Mouse (Mus musculus): Measurements from ENCODE around the gene Lypd4. TPM values are rescaled to one million over a fixed set of nuclear protein-coding genes. Genes with fewer than 3 reads are reported as not detected.

Gene Lypd4
- not detected in 2 replicates for polyA plus RNA-seq (2014; fragmentation: Nextera tagmentation; extraction: Ambion mirVana)

- H3K27me3 ChIP-seq (ENCODE audit: control insufficient read depth, insufficient read depth, low read length), result no peaks in the 10 kb centered on the region
- WGBS, result 51% methylated on average over 39 of the region's 41 CpGs
- H3K4me3 ChIP-seq (ENCODE audit: low read depth, low read length), result no peak within 1 kb of the TSS
- H3K27ac ChIP-seq (replicated peaks; ENCODE audit: low read depth, low read length), result no peak within 1 kb of the TSS
- no peaks in the 10 kb centered on the region for H3K9me3 ChIP-seq (replicated peaks; ENCODE audit: control insufficient read depth, low read length)
- H3K4me1 ChIP-seq (ENCODE audit: control insufficient read depth, insufficient read depth, low read length), result no peaks in the 10 kb centered on the region
- no peak for ATAC-seq (replicated peaks; ENCODE audit: insufficient number of reproducible peaks, low FRiP score, low TSS enrichment, low read depth)
- DNase-seq (ENCODE audit: low spot score), result no peak
- H3K36me3 ChIP-seq (replicated peaks; ENCODE audit: control insufficient read depth, insufficient read depth, low read depth, low read length), result no peaks in the 10 kb centered on the region; the same call in 1 of the 2 replicates
- H3K4me2 ChIP-seq (ENCODE audit: low read depth, low read length), result no peak within 1 kb of the TSS
- H3K9ac ChIP-seq (replicated peaks; ENCODE audit: low read length), result no peak within 1 kb of the TSS
Observed at GRCm38 (mm10) chr7:24869532-24870165, at the start of gene Lypd4, which contains the start of gene Dmrtc2. Gene Lypd4, minus strand, starts transcription at chr7:24869941. Gene Dmrtc2, plus strand, starts transcription at chr7:24870057.

- ATAC-seq (replicated peaks; ENCODE audit: insufficient number of reproducible peaks, low FRiP score, low TSS enrichment, low read depth) (peak; percentile 37), DNase-seq (ENCODE audit: low spot score) (no peak)
- Histone ChIP-seq H3K9ac (replicated peaks; ENCODE audit: low read length) (no peak overlapping the region), H3K36me3 (replicated peaks; ENCODE audit: control insufficient read depth, insufficient read depth, low read depth, low read length) (peaks cover 24% of the 10 kb centered on the region), H3K27ac (replicated peaks; ENCODE audit: low read depth, low read length) (no peak overlapping the region), H3K4me1 (ENCODE audit: control insufficient read depth, insufficient read depth, low read length) (no peaks in the 10 kb centered on the region), H3K4me2 (ENCODE audit: low read depth, low read length) (no peak overlapping the region), H3K9me3 (replicated peaks; ENCODE audit: control insufficient read depth, low read length) (no peaks in the 10 kb centered on the region), H3K27me3 (ENCODE audit: control insufficient read depth, insufficient read depth, low read length) (no peaks in the 10 kb centered on the region), H3K4me3 (ENCODE audit: low read depth, low read length) (no peak overlapping the region)
- WGBS, result 91% methylated on average over 20 of the region's 20 CpGs
Observed at GRCm38 (mm10) chr7:24918763-24919323, 49.1 kb upstream of the Lypd4 start.

GRCm38 (mm10) chr7:24912480-24912879 lies 42.7 kb upstream of the Lypd4 start:
- WGBS, result 91% methylated on average over 14 of the region's 14 CpGs
- Histone ChIP-seq H3K4me2 (ENCODE audit: low read depth, low read length) (no peak overlapping the region), H3K4me1 (ENCODE audit: control insufficient read depth, insufficient read depth, low read length) (0 out of 2 replicates have a peak, but pooled peaks cover 2% of the 10 kb centered on the region), H3K4me3 (ENCODE audit: low read depth, low read length) (no peak overlapping the region), H3K27me3 (ENCODE audit: control insufficient read depth, insufficient read depth, low read length) (no peaks in the 10 kb centered on the region), H3K36me3 (replicated peaks; ENCODE audit: control insufficient read depth, insufficient read depth, low read depth, low read length) (no peaks in the 10 kb centered on the region; the same call in 1 of the 2 replicates), H3K27ac (replicated peaks; ENCODE audit: low read depth, low read length) (no peak overlapping the region), H3K9me3 (replicated peaks; ENCODE audit: control insufficient read depth, low read length) (no peaks in the 10 kb centered on the region), H3K9ac (replicated peaks; ENCODE audit: low read length) (no peak overlapping the region)
- DNase-seq (ENCODE audit: low spot score), result no peak
- no peak for ATAC-seq (replicated peaks; ENCODE audit: insufficient number of reproducible peaks, low FRiP score, low TSS enrichment, low read depth)

DNA sequence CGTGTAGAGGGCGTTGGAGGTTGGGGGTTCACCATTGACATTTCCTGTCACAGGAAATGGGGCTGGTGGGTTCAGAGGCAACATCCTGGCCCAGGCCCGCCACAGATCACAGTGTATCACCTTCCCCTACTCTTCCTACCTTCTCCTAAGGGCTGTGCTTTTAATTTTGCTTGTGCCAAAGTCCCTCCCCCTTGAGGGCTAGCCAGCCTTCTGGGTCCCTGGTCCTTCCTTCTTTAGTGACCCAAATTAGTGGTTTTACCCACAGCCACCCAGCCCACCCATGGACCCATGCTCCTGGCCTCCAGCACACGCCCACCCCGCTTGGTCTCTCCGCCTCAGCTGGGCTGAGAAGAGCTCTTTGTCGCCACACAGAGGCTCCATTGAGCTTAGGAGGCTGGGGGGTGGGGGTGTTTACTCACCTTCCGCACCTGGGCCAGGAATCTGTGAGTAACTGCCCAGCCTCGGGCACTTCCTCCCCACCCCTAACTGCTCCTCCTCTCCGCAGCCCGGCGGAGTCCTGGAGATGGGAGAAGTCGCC lies 37.5 kb upstream of the Lypd4 start:
- ATAC-seq (replicated peaks; ENCODE audit: insufficient number of reproducible peaks, low FRiP score, low TSS enrichment, low read depth) (no peak), DNase-seq (ENCODE audit: low spot score) (peak; percentile 64)
- no peaks in the 10 kb centered on the region for H3K9me3 ChIP-seq (replicated peaks; ENCODE audit: control insufficient read depth, low read length)
- WGBS, result 13% methylated on average over 13 of the region's 13 CpGs
- H3K36me3 ChIP-seq (replicated peaks; ENCODE audit: control insufficient read depth, insufficient read depth, low read depth, low read length), result no peaks in the 10 kb centered on the region
- no peaks in the 10 kb centered on the region for H3K27me3 ChIP-seq (ENCODE audit: control insufficient read depth, insufficient read depth, low read length)
- peaks cover 7% of the 10 kb centered on the region; the same call in 1 of the 2 replicates for H3K4me1 ChIP-seq (ENCODE audit: control insufficient read depth, insufficient read depth, low read length)
- peak overlapping the region; percentile 2; the same call in 1 of the 2 replicates for H3K4me3 ChIP-seq (ENCODE audit: low read depth, low read length)
- H3K4me2 ChIP-seq (ENCODE audit: low read depth, low read length), result peak overlapping the region; percentile 8; the same call in 1 of the 2 replicates
- no peak overlapping the region for H3K27ac ChIP-seq (replicated peaks; ENCODE audit: low read depth, low read length)
- peak overlapping the region; percentile 52 for H3K9ac ChIP-seq (replicated peaks; ENCODE audit: low read length)

- Histone ChIP-seq H3K9me3 (replicated peaks; ENCODE audit: control insufficient read depth, low read length) (no peaks in the 10 kb centered on the region), H3K27ac (replicated peaks; ENCODE audit: low read depth, low read length) (no peak overlapping the region), H3K9ac (replicated peaks; ENCODE audit: low read length) (no peak overlapping the region), H3K4me3 (ENCODE audit: low read depth, low read length) (no peak overlapping the region), H3K36me3 (replicated peaks; ENCODE audit: control insufficient read depth, insufficient read depth, low read depth, low read length) (no peaks in the 10 kb centered on the region), H3K27me3 (ENCODE audit: control insufficient read depth, insufficient read depth, low read length) (no peaks in the 10 kb centered on the region), H3K4me1 (ENCODE audit: control insufficient read depth, insufficient read depth, low read length) (peaks cover 7% of the 10 kb centered on the region; the same call in 1 of the 2 replicates), H3K4me2 (ENCODE audit: low read depth, low read length) (no peak overlapping the region)
- WGBS, result 34% methylated on average over 6 of the region's 6 CpGs
- DNase-seq (ENCODE audit: low spot score) (no peak), ATAC-seq (replicated peaks; ENCODE audit: insufficient number of reproducible peaks, low FRiP score, low TSS enrichment, low read depth) (no peak)
Observed at GRCm38 (mm10) chr7:24906551-24906950, 36.8 kb upstream of the Lypd4 start.

GRCm38 (mm10) chr7:24904936-24905335 lies 35.2 kb upstream of the Lypd4 start:
- peak overlapping the region; percentile 73 for H3K9ac ChIP-seq (replicated peaks; ENCODE audit: low read length)
- H3K36me3 ChIP-seq (replicated peaks; ENCODE audit: control insufficient read depth, insufficient read depth, low read depth, low read length), result no peaks in the 10 kb centered on the region
- H3K9me3 ChIP-seq (replicated peaks; ENCODE audit: control insufficient read depth, low read length), result no peaks in the 10 kb centered on the region
- no peaks in the 10 kb centered on the region for H3K27me3 ChIP-seq (ENCODE audit: control insufficient read depth, insufficient read depth, low read length)
- peak overlapping the region; percentile 52 for H3K4me3 ChIP-seq (ENCODE audit: low read depth, low read length)
- H3K4me1 ChIP-seq (ENCODE audit: control insufficient read depth, insufficient read depth, low read length), result peaks cover 7% of the 10 kb centered on the region; the same call in 1 of the 2 replicates
- ATAC-seq (replicated peaks; ENCODE audit: insufficient number of reproducible peaks, low FRiP score, low TSS enrichment, low read depth) (no peak), DNase-seq (ENCODE audit: low spot score) (peak; percentile 87)
- H3K4me2 ChIP-seq (ENCODE audit: low read depth, low read length), result peak overlapping the region; percentile 68
- no peak overlapping the region for H3K27ac ChIP-seq (replicated peaks; ENCODE audit: low read depth, low read length)
- 14% methylated on average over 3 of the region's 3 CpGs for WGBS

- Histone ChIP-seq H3K4me1 (ENCODE audit: control insufficient read depth, insufficient read depth, low read length) (peaks cover 7% of the 10 kb centered on the region; the same call in 1 of the 2 replicates), H3K4me2 (ENCODE audit: low read depth, low read length) (peak overlapping the region; percentile 68)
Observed at GRCm38 (mm10) chr7:24904070-24904483, 34.3 kb upstream of the Lypd4 start.

DNA sequence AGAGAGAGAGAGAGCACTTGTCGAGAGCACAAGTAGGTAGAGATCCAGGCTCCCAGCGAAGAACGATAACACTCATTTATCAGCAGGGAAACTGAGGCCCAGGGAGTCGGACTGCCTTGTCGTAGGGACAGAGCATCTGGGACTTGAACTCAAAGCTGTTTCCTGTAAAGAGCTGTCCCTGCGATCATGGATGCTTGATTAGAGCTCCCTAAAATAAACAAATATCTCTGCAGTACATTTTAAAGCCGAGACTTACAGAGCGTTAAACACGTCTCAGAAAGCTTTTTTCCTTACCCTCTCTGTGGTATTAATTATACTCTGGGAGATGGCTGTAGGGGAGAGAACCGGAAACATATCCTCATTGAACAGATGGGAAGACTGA lies 33.7 kb upstream of the Lypd4 start:
- peak overlapping the region; percentile 56; the same call in 1 of the 2 replicates for H3K4me2 ChIP-seq (ENCODE audit: low read depth, low read length)
- H3K36me3 ChIP-seq (replicated peaks; ENCODE audit: control insufficient read depth, insufficient read depth, low read depth, low read length), result no peaks in the 10 kb centered on the region
- no peaks in the 10 kb centered on the region for H3K9me3 ChIP-seq (replicated peaks; ENCODE audit: control insufficient read depth, low read length)
- no peak for DNase-seq (ENCODE audit: low spot score)
- no peak overlapping the region for H3K9ac ChIP-seq (replicated peaks; ENCODE audit: low read length)
- no peak overlapping the region for H3K27ac ChIP-seq (replicated peaks; ENCODE audit: low read depth, low read length)
- H3K27me3 ChIP-seq (ENCODE audit: control insufficient read depth, insufficient read depth, low read length), result no peaks in the 10 kb centered on the region
- H3K4me3 ChIP-seq (ENCODE audit: low read depth, low read length), result peak overlapping the region; percentile 52
- no peak for ATAC-seq (replicated peaks; ENCODE audit: insufficient number of reproducible peaks, low FRiP score, low TSS enrichment, low read depth)
- H3K4me1 ChIP-seq (ENCODE audit: control insufficient read depth, insufficient read depth, low read length), result peaks cover 7% of the 10 kb centered on the region; the same call in 1 of the 2 replicates
- WGBS, result 43% methylated on average over 10 of the region's 10 CpGs

More at GRCm38 (mm10) chr7:24904070-24904483, 34.3 kb upstream of the Lypd4 start:
- Histone ChIP-seq H3K27me3 (ENCODE audit: control insufficient read depth, insufficient read depth, low read length) (no peaks in the 10 kb centered on the region), H3K9ac (replicated peaks; ENCODE audit: low read length) (peak overlapping the region; percentile 73), H3K9me3 (replicated peaks; ENCODE audit: control insufficient read depth, low read length) (no peaks in the 10 kb centered on the region), H3K36me3 (replicated peaks; ENCODE audit: control insufficient read depth, insufficient read depth, low read depth, low read length) (no peaks in the 10 kb centered on the region), H3K27ac (replicated peaks; ENCODE audit: low read depth, low read length) (peak overlapping the region; percentile 29), H3K4me3 (ENCODE audit: low read depth, low read length) (peak overlapping the region; percentile 52)
- peak; percentile 96 for ATAC-seq (replicated peaks; ENCODE audit: insufficient number of reproducible peaks, low FRiP score, low TSS enrichment, low read depth)
- WGBS, result under 1% methylated on average over 27 of the region's 30 CpGs
- DNase-seq (ENCODE audit: low spot score), result peak; percentile 98

Data from embryonic facial prominence, embryonic 11.5 days (tissue).